Mouse (Mus musculus) layer of hippocampus, postnatal 10 days (tissue): ENCODE data around the gene Vmn1r3. TPM values are rescaled to one million over a fixed set of nuclear protein-coding genes. Genes with fewer than 3 reads are reported as not detected.
"Not testable (repeated sequence)": the region's sequence is repeated elsewhere in the genome, so short reads cannot be mapped to it uniquely, and the experiment has no call there.

Experiments used
- DNase-seq, 2 experiments: peaks; one replicate each; pipeline ENCODE4 v3.0.0; 2021; ENCODE audit warnings: low spot score in 2 of 2
- total RNA-seq, 2 experiments: library from RNA; stranded (reverse); gene quantifications; 2 replicates each; pipeline ENCODE4 v1.2.3; 2021

Vmn1r3 gene
- total RNA-seq, 2 experiments from 2014 or later: not detected

GRCm38 (mm10) chr4:3147926-3148325 lies 37.2 kb downstream of the Vmn1r3 start:
- DNase-seq: not testable (repeated sequence)

Other genes with a start within 250 kb of the Vmn1r3 start
- not detected for gene Vmn1r2, start 18.0 kb downstream of the Vmn1r3 start, total RNA-seq